ENCODE assay signal across 14 mouse cellular contexts in the genomic region with DNA sequence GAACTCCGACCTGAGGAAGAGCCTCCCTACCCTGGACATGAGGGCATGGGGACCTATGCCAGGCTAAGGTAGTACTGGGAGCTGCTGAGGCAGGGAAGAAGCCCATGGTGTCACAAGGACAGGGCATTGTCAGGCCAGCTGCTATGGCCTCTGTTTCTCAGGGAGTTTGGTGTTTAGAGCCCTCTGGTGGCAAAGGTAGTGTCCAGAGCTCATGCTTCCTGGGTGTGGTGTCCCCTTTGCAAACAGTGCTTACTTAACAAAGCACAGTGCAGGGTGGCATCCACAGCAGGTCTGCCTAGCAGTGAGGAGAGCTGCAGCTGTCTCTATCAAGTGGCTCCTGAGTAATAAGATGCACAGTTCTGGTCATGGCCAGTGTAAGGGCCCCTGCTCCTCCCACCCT. TPM values are rescaled to one million over a fixed set of nuclear protein-coding genes. Genes with fewer than 3 reads are reported as not detected.
DNase-seq lines count a peak whose midpoint lies in the region; ATAC-seq and TF ChIP-seq lines count a peak whose summit lies in the region.
"Had no signal": no experiment of that assay in that cellular context is flagged by ENCODE, and none has a peak within 500 bp of the region (broad histone marks: within the 10 kb centered on the region; RNA-seq: fewer than 3 reads in every experiment).

No protein-coding gene starts in this region.

- peaks cover 30% of the 10 kb centered on the region for H3K27me3 ChIP-seq in heart, embryonic 11.5 days (ENCODE audit: control insufficient read depth, insufficient read depth, low read length)
- H3K27me3 ChIP-seq in lung, embryonic 14.5 days (ENCODE audit: insufficient read depth, low read length): peaks cover 31% of the 10 kb centered on the region
- H3K27me3 ChIP-seq in stomach, postnatal 0 days (ENCODE audit: control insufficient read depth, insufficient read depth, low read length): peaks cover 6% of the 10 kb centered on the region; the same call in 1 of the 2 replicates

- intact Hi-C loops in left cerebral cortex, adult 2 months (cut with DNase I): no loop called here
- intact Hi-C loops in left cerebral cortex, postnatal 4 days (cut with DNase I): no loop called here

- TF ChIP-seq EP300 in stomach, postnatal 0 days (optimal IDR thresholded peaks at IDR 0.05): no peak

- H3K4me2 ChIP-seq in heart, embryonic 11.5 days: peak overlapping the region; percentile 29; the same call in 1 of the 2 replicates
- H3K4me2 ChIP-seq in lung, embryonic 14.5 days: no peak overlapping the region
- H3K4me2 ChIP-seq in stomach, postnatal 0 days (replicated peaks; ENCODE audit: low read depth): no peak overlapping the region
- H3K4me2 ChIP-seq: embryonic facial prominence, embryonic 15.5 days; midbrain, embryonic 11.5 days; neural tube, embryonic 15.5 days had no signal

- no peak for DNase-seq in heart, adult 9 months (ENCODE audit: low spot score in 2 of 2)
- no peak for DNase-seq in left cerebral cortex, adult 2 months (ENCODE audit: extremely low spot score in 1 of 2, low spot score in 2 of 2)
- DNase-seq in left cerebral cortex, postnatal 4 days: no peak
- no peak for DNase-seq in lung, embryonic 14.5 days
- DNase-seq in stomach, postnatal 0 days (ENCODE audit: low spot score): peak; percentile 56
- no peak for DNase-seq in adrenal gland, adult 18-20 months (ENCODE audit: low spot score in 2 of 2)
- DNase-seq: adrenal gland, adult 2 months; cerebellum, adult 2 months; thymus, postnatal 25 days had no signal

- H3K9ac ChIP-seq in heart, embryonic 11.5 days (ENCODE audit: low read depth, low read length): 0 out of 2 replicates have a peak overlapping the region, but pooled peaks have one; percentile 22
- H3K9ac ChIP-seq in lung, embryonic 14.5 days: no peak overlapping the region
- no peak overlapping the region for H3K9ac ChIP-seq in stomach, postnatal 0 days (ENCODE audit: low read length)
- H3K9ac ChIP-seq: embryonic facial prominence, embryonic 15.5 days; neural tube, embryonic 15.5 days had no signal

- TF ChIP-seq CTCF in left cerebral cortex, adult 2 months (IDR thresholded peaks at IDR 0.05): peak; percentile 4
- peak; percentile 34; the same call in 1 of the 2 replicates for TF ChIP-seq CTCF in lung, embryonic 14.5 days (IDR thresholded peaks at IDR 0.05; ENCODE audit: low read depth)
- peak; percentile 65 for TF ChIP-seq CTCF in stomach, postnatal 0 days (IDR thresholded peaks at IDR 0.05; ENCODE audit: low read depth)

- H3K4me3 ChIP-seq in heart, embryonic 11.5 days (ENCODE audit: low read depth, low read length): no peak overlapping the region
- no peak overlapping the region for H3K4me3 ChIP-seq in left cerebral cortex, adult 2 months
- no peak overlapping the region for H3K4me3 ChIP-seq in lung, embryonic 14.5 days (ENCODE audit: low read depth, low read length)
- H3K4me3 ChIP-seq in stomach, postnatal 0 days (ENCODE audit: low read depth, low read length): no peak overlapping the region
- H3K4me3 ChIP-seq: embryonic facial prominence, embryonic 15.5 days; neural tube, embryonic 15.5 days had no signal

- H3K36me3 ChIP-seq in heart, embryonic 11.5 days (ENCODE audit: control insufficient read depth, insufficient read depth, low read length): no peaks in the 10 kb centered on the region
- no peaks in the 10 kb centered on the region for H3K36me3 ChIP-seq in lung, embryonic 14.5 days (ENCODE audit: insufficient read depth)
- H3K36me3 ChIP-seq in stomach, postnatal 0 days (ENCODE audit: control insufficient read depth, insufficient read depth, low read length): no peaks in the 10 kb centered on the region
- H3K36me3 ChIP-seq: embryonic facial prominence, embryonic 15.5 days; neural tube, embryonic 15.5 days had no signal

- no peak for ATAC-seq in heart, embryonic 11.5 days (replicated peaks; ENCODE audit: insufficient number of reproducible peaks, low FRiP score, low TSS enrichment)
- no peak for ATAC-seq in lung, embryonic 14.5 days (ENCODE audit: insufficient read depth)
- peak; percentile 49; the same call in 1 of the 2 replicates for ATAC-seq in stomach, postnatal 0 days (ENCODE audit: low FRiP score, low TSS enrichment)
- ATAC-seq: hindbrain, embryonic 16.5 days had no signal

- no peaks in the 10 kb centered on the region; the same call in 1 of the 2 replicates for H3K9me3 ChIP-seq in heart, embryonic 11.5 days (replicated peaks; ENCODE audit: control insufficient read depth, low read length)
- H3K9me3 ChIP-seq in lung, embryonic 14.5 days (ENCODE audit: low read depth, low read length): peaks cover 6% of the 10 kb centered on the region; the same call in 1 of the 2 replicates
- no peaks in the 10 kb centered on the region for H3K9me3 ChIP-seq in stomach, postnatal 0 days (ENCODE audit: control insufficient read depth, low read length)

- WGBS in heart, embryonic 11.5 days (ENCODE audit: insufficient replicate concordance): 65% methylated on average over 1 of the region's 1 CpGs
- 57% methylated on average over 1 of the region's 1 CpGs for WGBS in lung, embryonic 14.5 days
- 63% methylated on average over 1 of the region's 1 CpGs for WGBS in stomach, postnatal 0 days

- peaks cover 61% of the 10 kb centered on the region for H3K4me1 ChIP-seq in heart, embryonic 11.5 days (ENCODE audit: control insufficient read depth, insufficient read depth, low read length)
- peaks cover 6% of the 10 kb centered on the region; the same call in 1 of the 2 replicates for H3K4me1 ChIP-seq in lung, embryonic 14.5 days (ENCODE audit: insufficient read depth)
- H3K4me1 ChIP-seq in stomach, postnatal 0 days (replicated peaks; ENCODE audit: control insufficient read depth, insufficient read depth): 0 out of 2 replicates have a peak, but pooled peaks cover 2% of the 10 kb centered on the region

- H3K27ac ChIP-seq in heart, embryonic 11.5 days (ENCODE audit: low read depth, low read length): peak overlapping the region; percentile 94
- H3K27ac ChIP-seq in left cerebral cortex, adult 2 months: no peak overlapping the region
- no peak overlapping the region for H3K27ac ChIP-seq in lung, embryonic 14.5 days (ENCODE audit: low read depth)
- no peak overlapping the region for H3K27ac ChIP-seq in stomach, postnatal 0 days (replicated peaks)
- H3K27ac ChIP-seq: embryonic facial prominence, embryonic 15.5 days; neural tube, embryonic 15.5 days had no signal

RNA-seq across cellular contexts. Expression of a gene that starts 4.6 kb away (rescaled TPM):
- polyA plus RNA-seq in heart, embryonic 11.5 days (2014; fragmentation: Nextera tagmentation; extraction: Ambion mirVana): 9.2 and 12.1 TPM in 2 replicates
- total RNA-seq in left cerebral cortex, adult 2 months (2021): 1 to 10 TPM in 1 of 2 experiments, under 1 TPM in 1; 0.61 to 1.2 TPM
- 1 to 10 TPM; 1.1 to 1.5 TPM for total RNA-seq in left cerebral cortex, postnatal 4 days (2021)
- 5.3 and 6.5 TPM in 2 replicates for polyA plus RNA-seq in lung, embryonic 14.5 days (2014; fragmentation: Nextera tagmentation; extraction: Ambion mirVana)
- polyA plus RNA-seq in stomach, postnatal 0 days (2015; fragmentation: Nextera tagmentation; extraction: Ambion mirVana): 17.8 and 21.2 TPM in 2 replicates
- total RNA-seq in adrenal gland, adult 18-20 months (2021): 1 to 10 TPM; 3.2 to 6.0 TPM

RNA-seq across cellular contexts. Expression of a gene that starts 16.4 kb away (rescaled TPM):
- 1.2 and 2.4 TPM in 2 replicates for polyA plus RNA-seq in heart, embryonic 11.5 days (2014; fragmentation: Nextera tagmentation; extraction: Ambion mirVana)
- total RNA-seq in left cerebral cortex, adult 2 months (2021): not detected
- under 1 TPM; 0.38 TPM for total RNA-seq in left cerebral cortex, postnatal 4 days (2021)
- polyA plus RNA-seq in lung, embryonic 14.5 days (2014; fragmentation: Nextera tagmentation; extraction: Ambion mirVana): 4.7 and 5.7 TPM in 2 replicates
- polyA plus RNA-seq in stomach, postnatal 0 days (2015; fragmentation: Nextera tagmentation; extraction: Ambion mirVana): 2.0 and 3.3 TPM in 2 replicates
- under 1 TPM; 0.30 to 0.38 TPM for total RNA-seq in adrenal gland, adult 18-20 months (2021)

RNA-seq across cellular contexts. Expression of a gene that starts 41.8 kb away (rescaled TPM):
- polyA plus RNA-seq in heart, embryonic 11.5 days (2014; fragmentation: Nextera tagmentation; extraction: Ambion mirVana): 36.2 and 48.4 TPM in 2 replicates
- 10 to 100 TPM; 38.0 to 41.5 TPM for total RNA-seq in left cerebral cortex, adult 2 months (2021)
- 10 to 100 TPM; 41.6 to 44.8 TPM for total RNA-seq in left cerebral cortex, postnatal 4 days (2021)
- polyA plus RNA-seq in lung, embryonic 14.5 days (2014; fragmentation: Nextera tagmentation; extraction: Ambion mirVana): 65.2 and 75.6 TPM in 2 replicates
- 44.7 and 46.9 TPM in 2 replicates for polyA plus RNA-seq in stomach, postnatal 0 days (2015; fragmentation: Nextera tagmentation; extraction: Ambion mirVana)
- total RNA-seq in adrenal gland, adult 18-20 months (2021): 10 to 100 TPM; 24.0 to 26.3 TPM

RNA-seq across cellular contexts. Expression of a gene that starts 58.3 kb away (rescaled TPM):
- 632 and 701 TPM in 2 replicates for polyA plus RNA-seq in heart, embryonic 11.5 days (2014; fragmentation: Nextera tagmentation; extraction: Ambion mirVana)
- 100 to 1,000 TPM; 380 to 388 TPM for total RNA-seq in left cerebral cortex, adult 2 months (2021)
- total RNA-seq in left cerebral cortex, postnatal 4 days (2021): 100 to 1,000 TPM; 249 to 263 TPM
- 654 and 667 TPM in 2 replicates for polyA plus RNA-seq in lung, embryonic 14.5 days (2014; fragmentation: Nextera tagmentation; extraction: Ambion mirVana)
- 372 and 381 TPM in 2 replicates for polyA plus RNA-seq in stomach, postnatal 0 days (2015; fragmentation: Nextera tagmentation; extraction: Ambion mirVana)
- total RNA-seq in adrenal gland, adult 18-20 months (2021): 100 to 1,000 TPM; 609 to 688 TPM

Comparison
In these comparisons a context has a peak if more than half of its experiments do, and no peak if none do; other contexts are left out.
1. CTCF ChIP-seq: peak in every context shown above with its lines; median percentile 65 in stomach, postnatal 0 days; 34 in lung, embryonic 14.5 days; 4 in left cerebral cortex, adult 2 months.